Mouse (Mus musculus) adrenal gland (tissue): ENCODE measurements around the gene Cd248.

Experiments used
- intact Hi-C: fragments of 180-260 bp; cut with DNase I; formaldehyde crosslinking; loops from one replicate; pipeline ENCODE4 v1.15.1; 2025
- long read RNA-seq, 2 experiments: library from polyadenylated mRNA; unstranded; transcript quantifications; one replicate each; pipeline ENCODE4 v2.0.0; 2020; ENCODE audit warnings: borderline replicate concordance in 1 of 2; ENCODE audit not compliant: insufficient replicate concordance in 1 of 2

The Cd248 gene
- long read RNA-seq, experiment 1, partial matches to known transcripts = 0 of 2 reads
- long read RNA-seq, experiment 1, other reads (novel, unspliced or antisense) = 0 of 2 reads
- long read RNA-seq, experiment 2, partial matches to known transcripts = 0 of 1 reads
- long read RNA-seq, experiment 2, other reads (novel, unspliced or antisense) = 0 of 1 reads

DNA sequence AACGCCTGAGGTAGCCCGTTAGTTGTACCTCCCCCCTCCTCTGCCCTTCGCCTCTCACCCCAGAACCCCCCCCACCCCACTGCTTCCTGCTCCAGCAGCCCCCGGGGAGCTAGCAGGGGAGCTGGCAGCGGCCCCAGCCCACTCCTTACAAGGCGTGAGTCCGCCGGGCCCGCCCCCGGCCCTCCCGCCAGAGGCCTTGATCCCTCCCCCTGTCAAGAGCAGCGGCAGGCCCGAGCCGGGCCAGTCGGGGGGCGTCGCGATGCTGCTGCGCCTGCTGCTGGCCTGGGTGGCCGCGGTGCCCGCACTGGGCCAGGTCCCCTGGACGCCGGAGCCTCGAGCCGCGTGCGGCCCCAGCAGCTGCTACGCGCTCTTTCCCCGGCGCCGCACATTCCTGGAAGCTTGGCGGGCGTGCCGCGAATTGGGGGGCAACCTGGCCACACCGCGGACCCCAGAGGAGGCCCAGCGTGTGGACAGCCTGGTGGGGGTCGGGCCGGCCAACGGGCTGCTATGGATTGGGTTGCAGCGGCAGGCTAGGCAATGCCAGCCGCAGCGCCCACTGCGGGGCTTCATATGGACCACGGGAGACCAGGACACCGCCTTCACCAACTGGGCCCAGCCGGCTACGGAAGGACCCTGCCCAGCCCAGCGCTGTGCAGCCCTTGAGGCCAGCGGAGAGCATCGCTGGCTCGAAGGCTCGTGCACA lies at the start of gene Cd248:
Gene Cd248 (plus strand): TSS at position 212 of the 703 bp plus-strand sequence.
- intact Hi-C loops = no loop called here

DNA sequence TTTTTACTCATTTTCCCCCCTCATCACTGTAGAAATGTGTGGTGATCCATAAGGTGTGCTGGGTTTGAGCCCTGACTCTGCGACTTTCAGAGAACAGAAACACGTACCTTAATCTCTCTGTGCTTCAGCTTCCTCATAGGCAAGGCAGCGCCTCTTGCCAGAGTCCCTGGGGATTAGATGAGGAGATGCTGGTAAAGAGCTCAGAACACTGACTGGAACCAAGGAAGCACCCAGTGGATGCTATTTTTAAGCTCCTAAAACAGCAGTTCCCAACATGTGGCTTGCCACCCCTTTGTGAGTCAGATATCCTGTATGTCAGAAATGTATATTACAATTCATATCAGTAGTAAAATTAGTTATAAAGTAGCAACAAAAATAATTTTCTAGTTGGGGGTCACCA lies 49.7 kb upstream of the Cd248 start:
- intact Hi-C loops = loop anchor here (5.0 kb wide), 1 partner anchor 54 kb away; no protein-coding TSS in a partner anchor

DNA sequence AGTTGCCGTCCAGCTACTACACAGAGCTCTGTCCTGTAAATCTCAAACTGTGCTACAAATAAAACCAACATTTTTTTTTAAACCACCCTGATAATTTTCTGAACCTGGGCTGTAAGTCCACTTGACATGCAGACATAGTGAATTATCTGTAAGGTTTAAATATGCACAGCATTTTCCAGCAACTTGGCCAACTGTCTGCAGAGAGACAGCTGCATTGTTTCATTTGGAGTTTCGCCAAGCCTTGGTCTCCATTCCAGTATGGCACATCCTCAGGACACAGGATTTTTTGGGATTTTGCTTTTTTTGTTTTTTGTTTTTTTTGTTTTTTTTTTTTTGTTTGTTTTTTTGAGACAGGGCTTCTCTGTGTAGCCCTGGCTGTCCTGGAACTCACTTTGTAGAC lies 46.5 kb upstream of the Cd248 start:
- intact Hi-C loops = no loop called here

DNA sequence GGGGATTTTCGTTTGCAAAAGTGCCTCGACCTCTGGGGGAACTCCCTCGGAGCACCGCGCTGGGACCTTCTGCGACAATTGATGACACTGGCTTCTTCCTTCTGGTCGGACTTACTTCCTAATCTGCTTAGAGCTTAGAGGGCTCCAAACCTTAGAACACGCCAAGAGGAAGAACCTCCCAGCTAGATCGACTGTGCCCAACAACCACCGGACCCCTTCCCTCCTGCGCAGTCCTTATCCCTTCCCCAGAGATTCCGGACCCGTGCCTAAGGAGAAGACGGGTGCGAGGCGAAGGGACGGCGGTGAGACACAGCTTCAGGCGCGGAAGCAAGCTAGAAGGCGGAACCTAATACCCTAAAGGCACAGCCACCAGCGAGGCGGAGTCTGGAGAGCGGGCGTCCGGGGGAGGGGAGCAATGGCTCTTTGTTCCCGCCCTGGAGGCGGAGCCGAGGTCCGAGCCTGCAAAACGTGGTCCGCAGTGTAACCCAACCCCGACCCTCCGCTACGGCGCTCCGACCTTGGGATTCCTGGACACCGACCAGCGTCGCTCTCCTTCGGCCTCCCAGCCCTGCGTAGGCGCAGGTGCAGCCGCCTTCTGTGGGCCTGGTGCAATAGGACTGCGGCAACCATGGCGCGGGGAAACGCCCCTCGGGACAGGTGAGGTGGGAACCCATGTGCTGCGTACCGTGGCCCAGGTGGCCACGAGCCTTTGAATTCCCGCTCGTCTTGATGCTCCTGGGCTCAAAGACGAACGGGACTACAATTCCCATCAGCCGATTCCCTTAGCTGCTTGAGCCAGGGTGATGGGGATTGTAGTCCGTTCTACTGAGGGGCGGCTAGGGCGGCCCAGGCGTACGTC lies 44.0 kb upstream of the Cd248 start, which contains the start of gene Slc29a2:
Gene Slc29a2 (plus strand): TSS at position 240 of the 859 bp plus-strand sequence.
- intact Hi-C loops = no loop called here

DNA sequence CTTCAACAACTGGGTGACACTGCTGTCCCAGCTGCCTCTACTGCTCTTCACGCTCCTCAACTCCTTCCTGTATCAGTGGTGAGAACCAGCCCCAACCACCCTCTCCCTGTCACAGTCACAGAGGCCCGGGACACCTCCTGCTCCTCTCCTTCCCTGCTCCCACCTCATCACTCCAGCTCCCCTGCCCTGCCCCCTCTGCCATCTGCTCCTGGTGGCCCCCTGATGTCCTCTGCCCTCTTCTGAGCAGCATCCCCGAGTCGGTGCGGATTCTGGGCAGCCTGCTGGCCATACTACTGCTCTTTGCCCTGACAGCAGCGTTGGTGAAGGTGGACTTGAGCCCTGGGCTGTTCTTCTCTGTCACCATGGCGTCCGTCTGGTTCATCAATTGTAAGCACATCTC lies 41.8 kb upstream of the Cd248 start:
- intact Hi-C loops = no loop called here

DNA sequence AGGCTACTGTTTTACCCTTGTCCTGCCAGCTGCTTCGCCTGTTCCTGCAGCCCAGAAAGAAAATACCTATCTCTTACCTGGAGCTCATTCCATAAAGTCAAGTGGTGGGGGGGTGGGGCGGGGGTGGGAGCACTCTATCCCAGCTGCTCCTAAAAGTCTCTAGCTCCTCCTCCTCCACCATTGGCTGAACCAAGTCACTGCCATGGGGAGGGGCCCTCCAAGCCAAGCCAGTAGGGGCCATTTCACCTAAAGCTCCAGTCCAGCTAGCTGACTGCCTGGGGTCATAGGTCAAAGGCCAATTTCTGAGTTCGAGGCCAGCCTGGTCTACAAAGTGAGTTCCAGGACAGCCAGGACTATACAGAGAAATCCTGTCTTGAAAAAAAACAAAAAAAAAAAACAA lies 35.2 kb upstream of the Cd248 start:
- intact Hi-C loops = no loop called here

DNA sequence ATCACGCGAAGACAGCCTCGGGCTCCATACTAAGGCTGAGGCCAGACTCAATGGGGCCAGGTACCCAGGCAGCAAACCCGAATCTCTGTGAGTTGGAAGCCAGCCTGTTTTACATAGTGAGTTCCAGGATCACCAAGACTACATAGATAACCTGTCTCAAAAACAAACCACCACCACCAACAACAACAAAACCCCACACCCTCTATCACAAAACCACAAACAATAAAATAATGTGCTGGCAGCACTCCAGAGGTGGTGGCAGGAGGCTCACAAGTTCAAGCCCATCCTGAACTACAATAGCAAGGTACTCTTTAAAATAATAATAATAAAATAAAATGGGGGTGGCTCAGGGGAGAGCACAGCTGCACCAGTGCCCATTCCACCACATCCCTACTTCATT lies 31.3 kb upstream of the Cd248 start:
- intact Hi-C loops = no loop called here

DNA sequence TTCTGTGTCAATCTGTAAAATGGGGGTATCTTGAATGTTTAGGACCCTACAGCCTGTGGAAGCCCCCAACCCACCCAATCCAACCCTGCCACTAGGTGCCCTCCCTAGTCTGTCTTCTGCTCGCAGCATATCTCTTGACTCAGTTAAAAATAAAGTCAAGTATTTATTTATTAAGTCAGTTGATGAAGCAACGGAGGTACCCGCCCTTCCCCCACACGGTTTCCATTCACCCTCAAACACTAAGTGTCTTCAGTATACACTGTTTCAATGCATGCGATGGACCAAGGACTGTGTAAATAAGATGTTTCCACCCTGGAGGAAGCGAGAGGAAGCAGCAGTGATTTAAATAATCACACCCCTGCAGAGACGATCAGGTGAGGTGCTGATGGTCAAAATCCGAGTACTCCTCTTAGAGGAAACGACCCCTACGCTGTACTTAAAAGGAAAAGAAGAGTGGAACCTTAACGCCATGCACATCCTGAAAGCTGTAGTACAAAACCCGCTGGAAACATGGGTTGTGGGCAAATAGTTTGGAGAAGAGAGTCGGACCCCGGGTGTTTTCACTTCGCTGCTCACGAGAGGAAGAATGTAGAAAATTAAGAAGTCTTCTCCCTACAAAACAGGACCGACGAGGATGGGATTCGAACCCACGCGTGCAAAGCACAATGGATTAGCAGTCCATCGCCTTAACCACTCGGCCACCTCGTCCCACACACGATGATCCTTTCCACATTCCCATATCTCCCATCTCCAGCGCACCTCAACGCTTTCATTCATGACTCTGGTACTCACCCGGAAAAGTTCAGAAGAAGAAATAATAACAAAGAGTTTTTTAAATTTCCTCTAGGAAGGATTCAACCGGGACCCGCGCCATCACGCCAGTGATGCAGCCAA lies 30.0 kb upstream of the Cd248 start:
- intact Hi-C loops = no loop called here

DNA sequence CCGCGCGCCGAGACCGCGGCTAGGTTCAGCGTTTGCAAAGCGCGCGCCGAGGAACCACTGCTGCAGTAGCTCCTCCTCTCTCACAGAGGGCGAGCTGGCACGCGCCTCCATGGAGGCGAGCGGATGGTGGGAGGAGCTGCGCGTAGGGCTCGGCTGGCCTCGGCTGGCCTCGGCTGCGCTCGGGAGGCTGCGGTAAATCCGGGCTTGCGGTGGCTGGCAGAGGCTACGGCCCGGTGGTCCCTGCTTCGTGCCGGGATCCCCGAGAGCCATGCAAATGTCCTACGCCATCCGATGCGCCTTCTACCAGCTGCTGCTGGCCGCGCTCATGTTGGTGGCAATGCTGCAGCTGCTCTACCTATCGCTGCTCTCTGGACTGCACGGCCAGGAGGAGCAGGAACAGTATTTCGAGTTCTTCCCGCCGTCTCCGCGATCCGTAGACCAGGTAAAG lies 29.1 kb upstream of the Cd248 start, which contains the start of the genes B4gat1 and AC124502.3:
Gene B4gat1 (plus strand): TSS at position 118 of the 448 bp plus-strand sequence.
Gene AC124502.3 (plus strand): TSS at position 183 of the 448 bp plus-strand sequence.
- intact Hi-C loops = no loop called here

DNA sequence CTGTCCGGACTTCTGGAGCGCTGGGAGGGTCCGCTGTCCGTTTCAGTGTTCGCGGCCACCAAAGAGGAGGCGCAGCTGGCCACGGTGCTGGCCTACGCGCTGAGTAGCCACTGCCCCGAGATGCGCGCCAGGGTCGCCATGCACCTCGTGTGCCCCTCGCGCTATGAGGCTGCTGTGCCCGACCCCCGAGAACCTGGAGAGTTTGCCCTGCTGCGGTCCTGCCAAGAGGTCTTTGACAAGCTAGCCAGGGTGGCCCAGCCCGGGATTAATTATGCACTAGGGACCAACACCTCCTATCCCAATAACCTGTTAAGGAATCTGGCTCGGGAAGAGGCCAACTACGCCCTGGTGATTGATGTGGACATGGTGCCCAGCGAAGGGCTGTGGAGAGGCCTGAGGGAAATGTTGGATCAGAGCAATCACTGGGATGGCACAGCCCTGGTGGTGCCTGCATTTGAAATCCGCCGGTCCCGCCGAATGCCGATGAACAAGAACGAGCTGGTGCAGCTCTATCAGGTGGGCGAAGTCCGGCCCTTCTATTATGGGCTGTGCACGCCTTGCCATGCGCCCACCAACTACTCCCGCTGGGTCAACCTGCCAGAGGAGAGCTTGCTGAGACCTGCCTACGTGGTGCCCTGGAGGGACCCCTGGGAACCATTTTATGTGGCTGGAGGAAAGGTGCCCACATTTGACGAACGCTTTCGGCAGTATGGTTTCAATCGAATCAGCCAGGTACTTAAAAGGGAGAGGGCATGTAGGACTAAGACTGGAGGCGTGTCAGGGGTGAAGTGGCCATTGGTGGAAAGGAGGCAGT lies 28.4 kb upstream of the Cd248 start:
- intact Hi-C loops = no loop called here

DNA sequence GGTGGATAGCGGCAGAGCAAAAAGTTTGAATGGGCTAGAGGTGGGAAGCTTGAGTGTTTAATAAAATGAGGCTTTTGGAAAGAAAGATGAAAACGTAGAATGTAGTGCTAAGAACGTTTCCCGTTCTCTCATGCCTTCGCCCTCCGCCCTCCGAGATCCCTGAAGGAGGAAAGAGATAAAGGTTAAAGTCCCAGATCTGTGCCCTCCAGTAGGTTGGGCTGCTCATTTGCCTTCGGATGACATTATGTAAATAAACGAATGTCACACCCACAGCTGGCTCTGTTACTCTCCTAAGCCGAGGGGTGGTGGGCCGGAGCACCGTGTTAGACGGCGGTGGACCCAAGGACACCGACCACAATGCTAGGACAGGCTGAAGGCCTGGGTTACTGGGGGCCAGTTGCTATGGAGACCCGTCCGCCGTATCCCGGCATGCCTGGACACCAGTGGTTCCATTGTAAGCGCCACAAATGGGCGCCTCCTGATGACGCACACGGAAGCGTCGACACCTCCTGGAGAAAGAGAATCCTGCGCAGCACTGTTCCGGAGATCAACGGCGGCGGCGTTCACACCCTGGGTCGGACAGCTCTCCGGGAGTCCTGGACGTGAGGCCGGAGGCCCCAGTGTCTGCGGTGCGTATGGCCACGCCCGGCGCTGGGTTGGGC lies 26.9 kb upstream of the Cd248 start, which contains the start of gene Brms1:
Gene Brms1 (plus strand): TSS at position 493 of the 662 bp plus-strand sequence.
- intact Hi-C loops = no loop called here

DNA sequence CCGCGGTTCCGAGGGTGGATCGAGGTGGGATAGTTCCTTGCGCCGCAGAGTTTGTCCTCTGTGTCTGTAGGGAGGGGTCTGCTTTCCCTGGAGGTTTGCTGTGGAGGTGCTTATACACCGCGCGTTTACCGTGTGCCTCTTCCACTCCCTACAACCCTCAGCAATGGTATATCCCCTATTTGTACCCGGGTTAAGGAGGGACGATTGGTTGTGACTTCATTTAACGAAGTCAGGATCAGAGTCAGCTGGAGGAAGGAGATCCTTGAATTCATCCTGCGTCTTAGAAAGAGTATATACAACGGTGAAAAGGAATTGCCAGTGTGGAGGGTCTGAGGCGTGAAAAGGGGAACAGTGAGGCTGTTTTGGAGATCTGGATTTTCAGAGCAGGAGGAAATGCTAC lies 26.3 kb upstream of the Cd248 start:
- intact Hi-C loops = no loop called here

DNA sequence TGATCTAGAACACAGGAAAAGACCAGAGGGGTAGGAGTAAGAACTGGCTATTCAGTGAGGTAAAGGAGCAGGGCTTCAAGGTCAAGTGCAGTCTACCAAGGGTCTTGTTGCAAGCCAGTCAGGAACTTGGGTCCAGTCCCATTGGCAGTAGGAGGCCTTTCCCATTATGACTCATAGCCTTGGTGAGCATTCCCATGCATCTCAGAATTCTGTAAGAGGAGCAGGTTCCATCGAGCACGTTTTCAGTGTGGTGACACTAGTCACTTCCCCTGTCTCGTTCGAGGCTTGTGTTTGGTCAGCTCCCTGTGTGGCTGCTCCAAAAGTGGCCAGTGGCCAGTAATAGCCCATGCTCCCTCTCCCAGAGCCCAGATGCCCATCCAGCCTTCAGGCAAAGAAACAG lies 22.3 kb upstream of the Cd248 start:
- intact Hi-C loops = no loop called here

DNA sequence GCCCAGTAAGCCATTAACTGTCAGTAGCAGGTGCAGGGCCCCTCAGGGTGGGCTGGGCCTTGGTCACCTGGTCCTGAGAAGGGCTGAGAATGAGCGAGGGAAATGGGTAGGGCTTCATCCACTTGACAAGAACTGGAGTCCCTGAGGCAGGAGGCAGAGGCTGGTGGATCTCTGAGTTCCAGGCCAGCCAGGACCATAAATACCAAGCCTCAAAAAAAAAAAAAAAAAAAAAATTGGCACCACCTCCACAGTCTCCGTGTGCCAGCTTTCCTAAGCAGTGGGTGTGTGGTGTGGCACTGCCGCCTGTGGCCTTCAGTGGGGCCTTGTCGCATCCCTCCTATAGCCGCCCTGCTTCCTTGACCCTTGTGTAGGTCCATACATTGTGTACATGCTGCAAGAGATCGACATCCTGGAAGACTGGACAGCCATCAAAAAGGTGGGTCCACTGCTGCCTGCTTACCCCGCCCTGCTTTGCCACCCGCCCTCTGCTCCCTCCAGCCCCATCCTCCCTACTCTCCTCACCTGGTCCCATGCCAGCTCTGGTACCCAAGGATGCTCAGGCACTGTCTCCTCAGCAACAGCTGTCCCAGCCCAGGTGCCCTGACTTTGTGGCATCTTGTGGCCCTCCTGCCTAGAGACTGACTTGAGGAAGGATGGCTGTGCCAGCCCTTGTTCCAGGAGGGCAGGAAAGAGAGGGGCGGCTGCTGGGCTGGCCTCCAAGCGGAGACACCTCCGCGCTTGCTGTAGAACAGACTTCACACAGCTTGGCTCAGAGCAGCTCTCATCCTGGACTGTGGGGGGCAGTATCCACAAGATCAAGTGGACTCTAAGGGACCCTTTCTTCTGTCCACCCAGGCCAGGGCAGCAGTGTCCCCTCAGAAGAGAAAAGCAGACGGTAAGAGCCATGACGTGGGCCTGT lies 19.5 kb upstream of the Cd248 start:
- intact Hi-C loops = no loop called here

DNA sequence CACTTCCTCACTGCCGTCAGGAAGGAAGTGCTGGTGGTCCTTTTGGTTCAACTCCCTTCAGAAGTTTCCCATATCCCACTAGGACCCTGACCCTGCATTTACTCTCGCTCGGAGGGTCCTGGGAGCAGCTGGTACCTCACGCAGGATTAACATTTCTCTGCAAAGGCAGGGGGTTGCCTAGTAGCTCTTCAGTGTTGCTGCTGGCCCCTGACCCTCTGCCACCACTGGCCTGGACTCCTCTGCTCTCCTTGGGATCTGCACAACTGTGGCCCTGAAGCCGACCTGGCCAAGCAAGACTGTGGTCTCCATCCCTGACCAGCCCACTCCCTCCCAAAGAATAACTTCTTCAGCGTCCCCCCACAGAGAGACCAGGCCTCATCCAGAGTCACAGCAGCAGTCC lies 18.6 kb upstream of the Cd248 start:
- intact Hi-C loops = no loop called here

DNA sequence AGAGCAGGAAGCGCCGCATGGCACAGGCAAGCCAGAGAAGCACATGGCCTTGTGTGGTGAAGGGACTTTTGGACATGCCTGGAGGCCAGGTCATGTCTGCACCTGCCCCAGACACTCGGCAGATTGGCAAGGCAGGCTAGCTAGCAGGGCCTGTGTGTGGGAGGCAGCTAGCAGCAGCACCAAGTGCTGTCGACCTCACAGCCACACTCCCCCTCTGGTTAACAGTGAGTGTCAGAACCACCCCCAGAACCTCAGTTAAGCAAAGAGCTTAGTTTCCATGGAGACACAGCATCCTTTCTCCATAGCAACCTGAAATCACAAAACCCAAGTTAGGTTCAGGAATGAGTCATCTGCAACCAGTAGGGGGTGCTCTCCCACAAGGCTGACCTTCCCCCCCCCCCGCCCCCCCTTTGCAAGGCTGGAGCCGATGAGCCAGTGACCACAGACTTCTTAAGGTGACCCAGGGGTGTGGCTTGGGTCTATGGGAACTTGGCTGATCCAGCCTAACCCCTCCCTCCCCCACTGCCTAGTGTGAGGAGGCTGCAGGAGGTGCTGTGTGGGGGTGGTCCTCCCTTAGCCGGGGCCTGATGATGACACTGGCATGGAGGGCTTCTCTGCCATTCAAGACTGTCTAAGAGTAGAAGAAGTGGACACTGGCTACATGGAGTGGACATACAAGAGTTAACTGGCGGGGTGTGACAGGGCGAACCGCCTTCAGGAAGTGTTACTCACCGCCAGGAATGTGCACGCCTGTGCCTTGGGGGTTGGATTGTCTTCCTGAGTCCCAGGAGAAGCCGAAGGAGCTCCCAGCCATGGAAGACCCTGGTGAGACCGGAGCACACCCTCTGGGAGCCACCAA lies 17.6 kb upstream of the Cd248 start, which contains the start of gene Rin1:
Gene Rin1 (plus strand): TSS at position 435 of the 859 bp plus-strand sequence.
- intact Hi-C loops = no loop called here

DNA sequence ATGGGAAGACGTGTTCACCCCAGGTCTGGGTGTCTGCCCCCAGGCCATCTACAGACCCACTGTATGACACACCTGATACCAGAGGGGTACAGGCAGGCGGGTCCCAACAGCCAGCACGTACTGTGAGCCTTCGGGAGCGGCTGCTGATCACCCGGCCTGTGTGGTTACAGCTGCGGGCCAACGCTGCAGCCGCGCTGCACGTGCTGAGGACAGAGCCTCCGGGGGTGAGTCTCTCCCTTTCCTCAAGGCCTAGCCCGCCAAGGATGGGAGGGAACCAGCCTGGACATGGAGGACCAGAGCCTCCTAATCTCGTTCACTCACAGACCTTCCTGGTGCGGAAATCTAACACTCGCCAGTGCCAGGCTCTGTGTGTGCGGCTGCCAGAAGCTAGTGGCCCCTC lies 16.8 kb upstream of the Cd248 start:
- intact Hi-C loops = no loop called here
